Mouse (Mus musculus): ENCODE results near the gene Scube1.

- TF ChIP-seq POLR2A (IDR thresholded peaks at IDR 0.05; ENCODE audit: extremely low read depth, insufficient read depth, low read length): no peak
- TF ChIP-seq CTCF (IDR thresholded peaks at IDR 0.05; ENCODE audit: low read depth, low read length): no peak
Measured at GRCm38 (mm10) chr15:83699834-83700592, 24.8 kb downstream of the Scube1 start.
